Mouse (Mus musculus) stomach, embryonic 14.5 days (tissue): ENCODE data around the gene Pard3b. TPM values are rescaled to one million over a fixed set of nuclear protein-coding genes. Genes with fewer than 3 reads are reported as not detected.
"Not testable (repeated sequence)": the region's sequence is repeated elsewhere in the genome, so short reads cannot be mapped to it uniquely, and the experiment has no call there.

ENCODE experiments used
- ATAC-seq: fragments of 200-750 bp; cut with Nextera tagmentation; 2 replicates; pipeline ENCODE4 v1.8.0; 2017; ENCODE audit warnings: low read depth, moderate TSS enrichment; ENCODE audit not compliant: insufficient number of reproducible peaks, insufficient read depth, low FRiP score
- H3K27ac ChIP-seq: fragments of 300-500 bp; sonication (generic); 2 replicates; pipeline ENCODE4 v1.5.1; 2014; ENCODE audit warnings: mild to moderate bottlenecking, low read length, moderate library complexity, mixed read lengths
- H3K27me3 ChIP-seq: fragments of 300-500 bp; sonication (generic); 2 replicates; pipeline ENCODE4 v1.6.1; 2014; ENCODE audit warnings: low read length, control low read depth, mixed read lengths; ENCODE audit not compliant: control insufficient read depth, insufficient read depth
- H3K36me3 ChIP-seq: fragments of 300-500 bp; sonication (generic); 2 replicates; pipeline ENCODE4 v1.6.1; 2014; ENCODE audit warnings: mild to moderate bottlenecking, control low read depth, low read length, moderate library complexity, mixed read lengths; ENCODE audit not compliant: control insufficient read depth, insufficient read depth
- H3K4me1 ChIP-seq: fragments of 300-500 bp; sonication (generic); 2 replicates; pipeline ENCODE4 v1.6.1; 2014; ENCODE audit warnings: low read length, control low read depth, mixed read lengths; ENCODE audit not compliant: control insufficient read depth, insufficient read depth
- H3K4me2 ChIP-seq: fragments of 300-500 bp; sonication (generic); replicated peaks from 2 replicates; pipeline ENCODE4 v1.6.1; 2014; ENCODE audit warnings: low read depth, low read length, control low read depth
- H3K4me3 ChIP-seq: fragments of 300-500 bp; sonication (generic); 2 replicates; pipeline ENCODE4 v1.5.1; 2014; ENCODE audit warnings: low read depth, low read length, control low read depth
- H3K9ac ChIP-seq: fragments of 300-500 bp; sonication (generic); replicated peaks from 2 replicates; pipeline ENCODE4 v1.6.1; 2014; ENCODE audit warnings: low read depth, mild to moderate bottlenecking, control low read depth, low read length, moderate library complexity, mixed read lengths
- H3K9me3 ChIP-seq: fragments of 300-500 bp; sonication (generic); 2 replicates; pipeline ENCODE4 v1.6.1; 2016; ENCODE audit warnings: low read depth, low read length, control low read depth; ENCODE audit not compliant: control insufficient read depth
- WGBS: fragments of 180-500 bp; shearing (Covaris S2); extraction: QIAGEN DNeasy Blood & Tissue Kit; methylation state at CpG from one replicate; pipeline ENCODE4 v1.1.7; 2014; 5-methylcytosine and 5-hydroxymethylcytosine counted together
- polyA plus RNA-seq: library from polyadenylated mRNA; unstranded; fragments of >200 nt; fragmentation: Nextera tagmentation; extraction: Ambion mirVana; gene quantifications from 2 replicates; pipeline ENCODE4 v1.2.1, GENCODE M21; 2014

Pard3b gene
- polyA plus RNA-seq, 1 experiment from 2014 or later = 36.3 TPM

DNA sequence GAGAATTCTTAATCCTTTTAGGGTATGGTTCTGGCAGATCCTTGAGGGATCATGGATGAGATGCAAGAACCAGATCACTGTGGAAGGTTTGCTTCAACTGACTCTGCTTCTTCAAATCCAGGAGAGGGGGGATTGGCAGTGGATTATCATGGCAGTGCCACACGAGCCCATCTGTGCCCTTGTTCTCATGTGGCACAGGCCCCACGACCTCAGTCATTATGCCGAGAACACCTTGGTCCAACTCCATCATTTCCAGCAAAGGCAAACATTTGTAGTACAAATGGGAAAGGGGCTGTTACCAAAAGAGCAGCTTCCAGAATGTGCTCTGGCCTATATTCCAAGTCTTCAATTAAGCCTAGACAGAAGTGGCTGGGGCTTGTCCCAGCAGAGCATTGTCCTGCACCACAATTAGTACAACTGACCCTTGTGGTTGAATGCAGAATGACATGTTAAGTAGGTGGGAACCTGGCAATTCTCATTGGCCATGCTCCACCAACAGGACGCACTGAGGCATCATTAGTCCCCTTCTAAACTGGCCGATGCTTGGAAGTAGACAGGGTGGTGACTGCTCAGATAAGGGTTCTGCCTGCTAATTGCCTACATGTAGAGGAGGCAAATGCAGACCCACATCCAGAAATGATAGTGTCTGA, 959.3 kb downstream of the Pard3b start:
- 80% methylated on average over 5 of the region's 5 CpGs for WGBS
- Histone ChIP-seq H3K27ac (no peak overlapping the region), H3K9me3 (no peaks in the 10 kb centered on the region), H3K9ac (no peak overlapping the region), H3K36me3 (no peaks in the 10 kb centered on the region), H3K4me3 (no peak overlapping the region), H3K4me1 (0 out of 2 replicates have a peak, but pooled peaks cover 3% of the 10 kb centered on the region), H3K27me3 (no peaks in the 10 kb centered on the region), H3K4me2 (no peak overlapping the region)
- no peak for ATAC-seq

DNA sequence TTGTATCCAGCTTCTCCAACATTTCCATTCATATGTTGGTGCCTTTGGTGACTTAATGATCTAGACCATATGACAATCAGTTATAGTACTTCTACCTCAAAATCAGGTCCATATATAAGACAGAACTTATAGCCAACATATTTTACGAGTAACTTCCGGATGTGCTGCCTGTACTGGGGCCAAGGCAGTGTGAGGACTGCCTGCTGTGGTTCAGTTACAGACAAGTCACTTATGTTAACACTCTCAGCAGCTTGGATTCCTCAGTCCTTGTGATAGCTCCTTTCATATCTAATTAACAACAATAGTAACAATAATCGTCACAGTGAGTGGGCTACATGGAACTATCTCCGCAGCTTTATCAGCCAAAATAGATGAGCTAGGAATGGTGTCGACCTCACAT, 959.9 kb downstream of the Pard3b start:
- H3K4me2 ChIP-seq = no peak overlapping the region
- H3K4me1 ChIP-seq = 0 out of 2 replicates have a peak, but pooled peaks cover 3% of the 10 kb centered on the region
- no peak for ATAC-seq
- no peaks in the 10 kb centered on the region for H3K36me3 ChIP-seq
- WGBS = 80% methylated on average over 5 of the region's 5 CpGs
- no peak overlapping the region for H3K4me3 ChIP-seq
- no peak overlapping the region for H3K9ac ChIP-seq
- H3K9me3 ChIP-seq = no peaks in the 10 kb centered on the region
- H3K27ac ChIP-seq = no peak overlapping the region
- no peaks in the 10 kb centered on the region for H3K27me3 ChIP-seq

DNA sequence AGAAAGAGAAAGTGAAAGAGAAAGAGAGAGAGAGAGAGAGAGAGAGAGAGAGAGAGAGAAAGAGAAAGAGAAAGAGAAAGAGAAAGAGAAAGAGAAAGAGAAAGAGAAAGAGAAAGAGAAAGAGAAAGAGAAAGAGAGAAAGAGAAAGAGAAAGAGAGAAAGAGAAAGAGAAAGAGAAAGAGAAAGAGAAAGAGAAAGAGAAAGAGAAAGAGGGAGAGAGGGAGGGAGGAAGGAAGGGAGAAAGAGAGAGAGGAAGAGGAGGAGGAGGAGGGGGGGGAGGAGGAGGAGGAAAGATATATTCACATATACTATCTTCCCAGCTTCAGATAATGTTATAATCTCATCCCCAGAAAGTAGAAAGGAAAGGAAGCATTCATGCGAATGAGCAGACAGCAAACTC, 966.0 kb downstream of the Pard3b start:
- 83% methylated on average over 1 of the region's 1 CpGs for WGBS
- H3K27me3 ChIP-seq, H3K27ac ChIP-seq, H3K4me3 ChIP-seq, H3K9ac ChIP-seq, H3K36me3 ChIP-seq, H3K4me2 ChIP-seq, ATAC-seq, H3K9me3 ChIP-seq, H3K4me1 ChIP-seq: not testable (repeated sequence)

DNA sequence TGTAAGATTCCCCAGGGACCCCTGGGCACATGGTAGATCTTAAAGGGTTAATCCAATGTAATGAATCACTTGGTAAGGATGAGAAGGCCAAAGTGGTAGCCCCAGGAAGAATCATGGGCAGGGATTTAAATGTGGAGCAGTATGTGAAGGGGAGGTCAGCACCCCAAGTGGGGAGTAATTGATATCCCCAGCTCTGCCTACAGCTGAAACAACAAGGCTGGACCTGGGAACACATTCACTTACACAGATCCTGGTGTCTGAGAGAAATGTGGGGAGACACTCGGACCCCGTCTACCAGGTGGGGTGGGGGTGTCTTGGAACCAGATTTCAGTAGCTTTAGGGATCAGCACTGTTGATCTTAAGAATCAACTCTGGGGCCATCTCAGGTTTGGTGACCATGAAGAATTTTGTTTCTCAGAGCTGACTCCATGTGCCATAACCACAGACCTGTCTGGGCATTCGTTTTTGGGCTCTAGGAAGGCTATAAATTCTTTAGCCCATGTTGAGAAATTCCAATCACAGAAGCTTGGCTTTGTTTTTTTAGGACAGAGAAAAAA, 979.6 kb downstream of the Pard3b start:
- Histone ChIP-seq H3K4me2 (no peak overlapping the region), H3K9ac (no peak overlapping the region), H3K27me3 (no peaks in the 10 kb centered on the region), H3K9me3 (no peaks in the 10 kb centered on the region), H3K4me1 (no peaks in the 10 kb centered on the region), H3K36me3 (no peaks in the 10 kb centered on the region), H3K27ac (no peak overlapping the region), H3K4me3 (no peak overlapping the region)
- 54% methylated on average over 3 of the region's 3 CpGs for WGBS
- ATAC-seq = no peak

DNA sequence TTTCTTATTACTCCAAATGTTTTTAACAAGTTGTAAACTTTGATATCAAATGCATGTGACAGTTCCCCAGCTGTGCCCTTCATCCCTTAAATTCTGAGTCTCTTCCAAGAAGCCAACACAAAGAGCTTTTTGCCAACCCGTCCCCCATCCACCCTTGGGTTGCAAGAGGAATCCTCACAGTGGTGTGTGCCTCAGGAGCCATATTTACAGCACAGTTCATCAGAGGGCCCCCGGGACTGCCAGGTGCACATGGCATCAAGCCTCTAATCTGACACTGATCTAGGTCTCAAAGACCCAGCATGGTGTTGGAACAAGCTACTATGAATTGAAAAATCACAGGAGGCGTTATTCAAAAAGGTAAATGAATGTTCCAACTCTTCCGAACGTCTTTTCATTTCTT, 980.8 kb downstream of the Pard3b start:
- Histone ChIP-seq H3K36me3 (no peaks in the 10 kb centered on the region), H3K27me3 (no peaks in the 10 kb centered on the region), H3K9ac (no peak overlapping the region), H3K4me3 (no peak overlapping the region), H3K9me3 (no peaks in the 10 kb centered on the region), H3K4me2 (no peak overlapping the region), H3K4me1 (no peaks in the 10 kb centered on the region), H3K27ac (no peak overlapping the region)
- WGBS = 92% methylated on average over 5 of the region's 5 CpGs
- no peak for ATAC-seq

DNA sequence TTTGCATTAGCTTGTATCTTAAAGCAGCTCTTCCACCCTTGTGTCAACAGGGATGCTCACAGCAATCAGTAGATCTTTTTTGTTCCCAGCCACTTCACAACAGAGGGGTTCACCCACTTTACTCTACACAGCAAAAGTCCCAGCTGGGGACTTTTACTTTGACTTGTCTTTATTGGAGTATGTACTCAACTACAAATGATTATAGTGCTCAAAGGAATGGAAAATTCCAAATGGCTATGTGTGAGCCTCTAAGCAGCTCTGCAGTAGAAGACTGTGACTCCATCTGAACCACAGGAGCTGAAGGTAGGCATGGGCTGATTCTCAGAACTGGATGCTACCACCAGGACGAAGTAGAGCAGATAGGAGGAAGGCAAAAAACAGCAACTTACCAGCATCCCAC, 983.8 kb downstream of the Pard3b start:
- Histone ChIP-seq H3K27me3 (no peaks in the 10 kb centered on the region), H3K9me3 (no peaks in the 10 kb centered on the region), H3K9ac (no peak overlapping the region), H3K4me1 (no peaks in the 10 kb centered on the region), H3K27ac (no peak overlapping the region), H3K36me3 (no peaks in the 10 kb centered on the region), H3K4me3 (no peak overlapping the region), H3K4me2 (no peak overlapping the region)
- no peak for ATAC-seq
- 90% methylated on average over 1 of the region's 1 CpGs for WGBS

GRCm38 (mm10) chr1:62624166-62624565, 985.5 kb downstream of the Pard3b start:
- no peak for ATAC-seq
- no peaks in the 10 kb centered on the region for H3K4me1 ChIP-seq
- no peaks in the 10 kb centered on the region for H3K36me3 ChIP-seq
- no peaks in the 10 kb centered on the region for H3K9me3 ChIP-seq
- 93% methylated on average over 2 of the region's 2 CpGs for WGBS
- H3K4me2 ChIP-seq = no peak overlapping the region
- H3K4me3 ChIP-seq = no peak overlapping the region
- H3K9ac ChIP-seq = no peak overlapping the region
- no peak overlapping the region for H3K27ac ChIP-seq
- H3K27me3 ChIP-seq = no peaks in the 10 kb centered on the region

DNA sequence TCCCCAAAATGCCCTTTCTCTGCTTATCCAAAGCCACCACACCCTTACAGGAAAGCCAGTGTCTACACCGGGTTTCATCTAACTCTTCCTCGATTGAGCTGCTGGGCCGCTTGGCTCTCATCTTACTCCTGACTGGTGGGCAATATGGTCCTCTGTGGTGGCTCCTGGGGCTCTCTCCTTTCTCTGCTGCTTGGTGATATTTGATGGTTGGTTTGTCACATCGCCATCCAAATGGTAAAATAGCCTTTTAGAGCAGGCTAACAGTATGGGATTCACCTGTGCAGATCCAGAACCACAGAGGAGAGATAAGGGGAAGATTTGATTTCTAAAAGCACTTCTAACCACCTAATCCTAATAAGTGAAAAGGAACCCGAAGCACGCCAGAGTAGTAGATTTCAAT, 986.2 kb downstream of the Pard3b start:
- no peak overlapping the region for H3K9ac ChIP-seq
- WGBS = 90% methylated on average over 6 of the region's 6 CpGs
- no peak overlapping the region for H3K27ac ChIP-seq
- no peaks in the 10 kb centered on the region for H3K9me3 ChIP-seq
- no peaks in the 10 kb centered on the region for H3K36me3 ChIP-seq
- H3K4me1 ChIP-seq = no peaks in the 10 kb centered on the region
- ATAC-seq = no peak
- no peaks in the 10 kb centered on the region for H3K27me3 ChIP-seq
- H3K4me2 ChIP-seq = no peak overlapping the region
- H3K4me3 ChIP-seq = no peak overlapping the region

DNA sequence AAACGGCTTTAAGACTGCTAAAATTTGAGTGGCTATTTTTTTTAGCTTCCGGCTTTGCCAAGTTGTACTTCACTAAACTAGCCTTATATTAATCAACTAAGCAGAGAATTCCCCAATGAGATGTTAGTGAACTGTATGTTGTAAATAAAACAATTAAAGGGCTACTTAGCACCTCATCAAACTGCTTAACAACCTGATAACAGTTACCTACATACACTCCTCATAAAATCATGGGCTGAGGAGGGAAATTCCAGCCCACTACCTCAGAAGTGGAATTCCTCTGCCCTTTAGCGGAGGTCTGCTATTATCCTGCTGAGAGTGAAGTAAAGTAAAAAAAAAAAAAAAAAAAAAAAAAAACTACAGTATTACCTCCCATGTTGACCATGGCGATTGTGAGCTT, 986.7 kb downstream of the Pard3b start:
- no peaks in the 10 kb centered on the region for H3K27me3 ChIP-seq
- H3K36me3 ChIP-seq = no peaks in the 10 kb centered on the region
- no peak for ATAC-seq
- no peak overlapping the region for H3K27ac ChIP-seq
- H3K9ac ChIP-seq = no peak overlapping the region
- no peak overlapping the region for H3K4me2 ChIP-seq
- H3K4me3 ChIP-seq = no peak overlapping the region
- 78% methylated on average over 4 of the region's 4 CpGs for WGBS
- no peaks in the 10 kb centered on the region for H3K9me3 ChIP-seq
- no peaks in the 10 kb centered on the region for H3K4me1 ChIP-seq
